Mouse (Mus musculus) megakaryocyte, embryonic 14.5 days (primary cell): ENCODE results near the gene Tns3.

ENCODE experiments used
- FLI1 ChIP-seq: IDR thresholded peaks from 2 replicates; pipeline ENCODE4 v1.6.1; 2012; ENCODE audit warnings: low read length, inconsistent platforms, mixed read lengths
- GATA1 ChIP-seq: IDR thresholded peaks from 3 replicates; pipeline ENCODE4 v1.6.1; 2012; ENCODE audit warnings: mixed read lengths, low read length, inconsistent platforms, borderline replicate concordance

DNA sequence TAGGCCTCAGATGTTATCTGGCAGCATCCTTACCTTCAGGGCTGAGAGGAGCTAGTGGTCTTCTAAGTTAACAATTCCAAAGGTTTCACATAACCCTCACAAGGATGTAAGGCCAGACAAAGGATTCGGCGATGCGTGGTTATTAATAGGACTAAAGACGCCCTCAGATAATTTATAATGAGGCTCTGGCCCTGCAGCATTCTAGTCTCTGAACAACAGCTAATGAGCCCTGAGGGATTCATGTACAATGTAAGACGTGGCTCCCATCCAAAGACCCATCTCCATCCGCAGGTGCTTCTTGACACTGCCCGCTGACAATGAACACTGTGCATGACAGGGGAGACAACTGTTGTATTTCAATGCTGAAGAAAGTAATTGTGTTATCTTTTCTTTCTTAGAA lies 263.0 kb downstream of the Tns3 start:
- TF ChIP-seq FLI1 (no peak), GATA1 (no peak)
